Mouse (Mus musculus) embryonic facial prominence, embryonic 13.5 days (tissue): ENCODE measurements around the gene Mustn1. TPM values are rescaled to one million over a fixed set of nuclear protein-coding genes. Genes with fewer than 3 reads are reported as not detected.

Source experiments
- ATAC-seq: fragments of 200-750 bp; cut with Nextera tagmentation; 2 replicates; pipeline ENCODE4 v1.8.0; 2017; ENCODE audit warnings: low read depth; ENCODE audit not compliant: insufficient number of reproducible peaks, insufficient read depth, low FRiP score, low TSS enrichment
- H3K27ac ChIP-seq: fragments of 300-500 bp; sonication (generic); 2 replicates; pipeline ENCODE4 v1.5.1; 2015; ENCODE audit warnings: moderate library complexity, mild to moderate bottlenecking, inconsistent platforms
- H3K27me3 ChIP-seq: fragments of 300-500 bp; sonication (generic); 2 replicates; pipeline ENCODE4 v1.6.1; 2015; ENCODE audit warnings: mild to moderate bottlenecking, inconsistent platforms
- H3K36me3 ChIP-seq: fragments of 300-500 bp; sonication (generic); 2 replicates; pipeline ENCODE4 v1.6.1; 2015; ENCODE audit warnings: mild to moderate bottlenecking, inconsistent platforms
- H3K4me1 ChIP-seq: fragments of 300-500 bp; sonication (generic); 2 replicates; pipeline ENCODE4 v1.6.1; 2015; ENCODE audit warnings: inconsistent platforms
- H3K4me2 ChIP-seq: fragments of 300-500 bp; sonication (generic); 2 replicates; pipeline ENCODE4 v1.6.1; 2015; ENCODE audit warnings: moderate library complexity, mild to moderate bottlenecking, inconsistent platforms
- H3K4me3 ChIP-seq: fragments of 300-500 bp; sonication (generic); 2 replicates; pipeline ENCODE4 v1.5.1; 2015; ENCODE audit warnings: mild to moderate bottlenecking, inconsistent platforms
- H3K9ac ChIP-seq: fragments of 300-500 bp; sonication (generic); 2 replicates; pipeline ENCODE4 v1.6.1; 2015; ENCODE audit warnings: mild to moderate bottlenecking, inconsistent platforms
- H3K9me3 ChIP-seq: fragments of 300-500 bp; sonication (generic); 2 replicates; pipeline ENCODE4 v1.6.1; 2016; ENCODE audit warnings: inconsistent platforms
- WGBS: fragments of 180-500 bp; shearing (Covaris S2); methylation state at CpG from one replicate; pipeline ENCODE4 v1.1.7; 2015; ENCODE audit warnings: mixed read lengths; 5-methylcytosine and 5-hydroxymethylcytosine counted together
- polyA plus RNA-seq: library from polyadenylated mRNA; unstranded; fragments of >200 nt; fragmentation: Nextera tagmentation; extraction: Ambion mirVana; gene quantifications from 2 replicates; pipeline ENCODE4 v1.2.1, GENCODE M21; 2015

Mustn1 gene
- polyA plus RNA-seq, 1 experiment from 2014 or later: 2.4 TPM

DNA sequence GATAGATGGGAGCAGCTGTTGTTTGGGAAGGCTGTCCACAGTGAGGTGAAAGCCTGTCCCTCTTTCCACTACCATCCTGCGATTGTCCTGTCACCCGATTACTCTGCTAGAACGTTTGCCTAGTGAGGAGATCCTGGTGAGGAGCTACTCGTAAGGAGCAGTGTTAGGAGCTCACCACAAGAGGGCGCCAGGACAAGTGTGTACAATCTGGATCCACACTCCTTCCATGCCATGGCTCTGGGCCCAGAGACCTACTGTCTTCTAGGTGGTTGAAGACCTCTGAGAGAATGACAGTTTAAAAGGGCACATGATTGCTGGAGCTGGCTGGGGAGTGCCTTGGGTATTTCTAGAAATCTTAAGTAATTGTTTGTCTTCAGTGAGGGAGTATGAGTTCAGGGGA, 12.0 kb upstream of the Mustn1 start:
- Histone ChIP-seq H3K27ac (no peak overlapping the region), H3K27me3 (no peaks in the 10 kb centered on the region), H3K4me2 (no peak overlapping the region), H3K4me3 (no peak overlapping the region), H3K4me1 (peaks cover 11% of the 10 kb centered on the region), H3K36me3 (peaks cover 57% of the 10 kb centered on the region), H3K9me3 (no peaks in the 10 kb centered on the region), H3K9ac (no peak overlapping the region)
- no peak for ATAC-seq
- WGBS: 33% methylated on average over 5 of the region's 5 CpGs

DNA sequence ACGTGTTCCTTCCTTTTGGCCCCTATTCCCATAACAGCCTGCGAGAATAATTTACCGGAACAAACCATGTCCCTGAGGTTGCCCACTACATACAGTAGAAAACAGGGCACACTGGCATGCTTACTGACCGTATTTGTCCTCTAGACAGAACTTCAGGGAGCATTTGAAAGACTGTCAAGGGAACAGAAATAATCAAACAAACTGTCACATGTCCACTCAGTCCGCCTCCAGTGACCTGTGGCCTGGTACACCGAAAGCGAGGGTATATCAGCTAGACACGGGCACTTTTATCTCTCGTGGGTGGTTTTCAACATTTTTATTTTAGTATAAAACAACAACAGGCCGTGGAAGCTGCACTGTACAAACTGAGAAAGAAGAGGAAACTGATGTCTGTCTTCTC, 10.2 kb upstream of the Mustn1 start:
- H3K27ac ChIP-seq: no peak overlapping the region
- H3K4me2 ChIP-seq: no peak overlapping the region
- no peak for ATAC-seq
- H3K27me3 ChIP-seq: no peaks in the 10 kb centered on the region
- H3K4me3 ChIP-seq: no peak overlapping the region
- peaks cover 73% of the 10 kb centered on the region for H3K36me3 ChIP-seq
- 88% methylated on average over 10 of the region's 10 CpGs for WGBS
- no peak overlapping the region for H3K9ac ChIP-seq
- no peaks in the 10 kb centered on the region for H3K9me3 ChIP-seq
- H3K4me1 ChIP-seq: peaks cover 11% of the 10 kb centered on the region

DNA sequence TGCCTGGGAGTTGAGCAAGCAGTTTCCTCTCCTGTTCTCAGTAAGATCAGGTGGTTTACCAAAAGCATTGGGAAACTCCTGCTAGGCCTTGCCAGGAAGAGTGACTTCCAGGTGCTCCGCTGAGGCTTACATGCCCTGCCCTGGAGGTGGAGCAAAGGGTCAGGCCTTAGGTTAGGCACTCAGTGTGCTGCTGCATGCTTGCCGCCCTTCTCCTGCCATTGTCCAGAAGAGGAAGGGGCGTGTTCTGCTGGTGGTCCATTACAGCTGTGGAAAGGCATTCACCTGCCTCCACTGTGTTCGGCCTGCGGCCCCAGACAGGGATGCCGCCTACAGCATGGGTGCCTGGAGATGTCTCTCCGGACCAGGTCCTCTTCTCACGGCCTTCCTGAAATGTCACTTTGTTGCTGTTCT, 9.6 kb upstream of the Mustn1 start:
- H3K4me3 ChIP-seq: no peak overlapping the region
- no peaks in the 10 kb centered on the region for H3K9me3 ChIP-seq
- peaks cover 78% of the 10 kb centered on the region for H3K36me3 ChIP-seq
- H3K27me3 ChIP-seq: no peaks in the 10 kb centered on the region
- H3K27ac ChIP-seq: peak overlapping the region; percentile 69; the same call in 1 of the 2 replicates
- no peak for ATAC-seq
- 80% methylated on average over 8 of the region's 8 CpGs for WGBS
- H3K4me1 ChIP-seq: peaks cover 11% of the 10 kb centered on the region
- no peak overlapping the region for H3K9ac ChIP-seq
- no peak overlapping the region for H3K4me2 ChIP-seq

DNA sequence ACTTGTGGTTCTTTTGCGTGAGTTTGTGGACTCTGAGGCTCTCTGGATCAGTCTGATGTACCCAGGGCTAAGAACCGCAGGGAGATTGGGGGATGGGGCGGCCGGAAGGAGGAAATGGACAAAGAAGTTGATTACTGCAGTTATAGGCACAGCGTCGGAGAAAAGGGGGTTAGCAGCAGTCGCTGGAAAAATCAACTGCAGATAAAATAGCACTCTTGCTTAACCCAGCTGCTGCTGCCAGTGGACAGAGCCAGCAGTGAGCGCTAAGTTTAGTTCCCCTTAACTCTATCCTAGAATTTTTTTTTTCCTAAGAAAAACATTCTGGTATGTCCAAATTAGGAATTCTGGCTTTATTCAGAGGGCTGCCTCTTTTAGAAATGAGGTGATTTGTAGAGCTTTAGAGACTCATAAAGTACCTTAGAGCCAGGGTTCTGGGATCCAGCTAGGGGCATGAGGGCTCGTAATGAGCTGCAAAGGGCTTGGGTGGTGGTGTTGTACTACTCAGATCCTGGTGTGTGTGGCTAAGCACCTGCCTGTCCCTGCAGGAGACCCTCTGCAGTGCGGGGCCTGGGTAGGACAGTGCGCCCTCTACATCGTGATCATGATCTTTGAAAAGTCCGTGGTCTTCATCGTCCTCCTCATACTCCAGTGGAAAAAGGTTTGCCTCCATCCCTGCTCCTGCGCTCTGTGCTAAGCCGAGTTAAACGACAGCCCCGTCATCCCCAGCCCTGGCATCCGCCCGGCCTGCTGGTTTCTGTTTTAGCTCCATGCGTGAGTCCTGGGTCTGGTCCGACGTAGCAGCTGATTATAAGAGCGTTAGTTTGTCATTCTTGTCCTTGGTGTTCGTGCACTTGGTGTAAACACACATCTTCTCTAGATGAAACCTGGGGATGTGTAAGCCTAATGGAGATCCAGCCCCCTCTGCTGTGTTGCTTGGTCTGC, 8.5 kb upstream of the Mustn1 start:
- Histone ChIP-seq H3K36me3 (peaks cover 75% of the 10 kb centered on the region), H3K4me3 (no peak overlapping the region), H3K9me3 (no peaks in the 10 kb centered on the region), H3K27ac (peak overlapping the region; percentile 69), H3K9ac (0 out of 2 replicates have a peak overlapping the region, but pooled peaks have one; percentile 40), H3K27me3 (no peaks in the 10 kb centered on the region), H3K4me2 (no peak overlapping the region), H3K4me1 (peaks cover 11% of the 10 kb centered on the region)
- 69% methylated on average over 25 of the region's 25 CpGs for WGBS
- no peak for ATAC-seq

DNA sequence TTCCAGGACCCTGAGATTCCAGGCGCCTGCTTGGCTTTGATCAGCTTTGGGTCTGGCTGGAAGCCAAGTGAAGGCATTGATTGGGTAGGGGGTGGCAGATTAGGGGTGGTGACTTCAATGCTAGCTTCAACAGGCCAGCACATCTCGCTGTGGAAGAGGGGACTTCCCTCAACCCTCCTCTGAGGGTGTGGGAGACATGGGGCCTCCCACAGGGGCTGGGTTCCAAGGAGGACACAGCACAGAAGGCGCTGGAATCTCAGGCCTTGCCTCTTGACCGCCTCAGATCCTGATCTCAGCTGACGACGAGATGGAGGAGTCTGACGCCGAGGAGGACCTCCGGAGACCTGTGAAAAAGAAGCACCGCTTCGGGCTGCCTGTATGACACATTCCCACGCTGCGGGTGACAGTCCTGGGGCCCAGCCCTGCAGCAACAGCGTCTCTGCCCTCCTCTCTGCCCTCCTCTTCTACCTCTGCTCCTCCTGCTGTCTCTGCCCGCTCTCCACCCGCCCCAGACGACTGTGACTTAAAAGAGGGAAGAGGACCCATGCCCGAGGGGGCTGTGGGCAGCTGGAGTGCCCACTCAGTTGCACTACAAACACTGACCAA, 4.8 kb upstream of the Mustn1 start:
- Histone ChIP-seq H3K4me2 (no peak overlapping the region), H3K36me3 (peaks cover 62% of the 10 kb centered on the region), H3K27ac (no peak overlapping the region), H3K9ac (no peak overlapping the region), H3K4me3 (no peak overlapping the region), H3K27me3 (no peaks in the 10 kb centered on the region), H3K9me3 (no peaks in the 10 kb centered on the region), H3K4me1 (peaks cover 17% of the 10 kb centered on the region)
- 85% methylated on average over 18 of the region's 18 CpGs for WGBS
- ATAC-seq: peak; percentile 2; the same call in 1 of the 2 replicates

DNA sequence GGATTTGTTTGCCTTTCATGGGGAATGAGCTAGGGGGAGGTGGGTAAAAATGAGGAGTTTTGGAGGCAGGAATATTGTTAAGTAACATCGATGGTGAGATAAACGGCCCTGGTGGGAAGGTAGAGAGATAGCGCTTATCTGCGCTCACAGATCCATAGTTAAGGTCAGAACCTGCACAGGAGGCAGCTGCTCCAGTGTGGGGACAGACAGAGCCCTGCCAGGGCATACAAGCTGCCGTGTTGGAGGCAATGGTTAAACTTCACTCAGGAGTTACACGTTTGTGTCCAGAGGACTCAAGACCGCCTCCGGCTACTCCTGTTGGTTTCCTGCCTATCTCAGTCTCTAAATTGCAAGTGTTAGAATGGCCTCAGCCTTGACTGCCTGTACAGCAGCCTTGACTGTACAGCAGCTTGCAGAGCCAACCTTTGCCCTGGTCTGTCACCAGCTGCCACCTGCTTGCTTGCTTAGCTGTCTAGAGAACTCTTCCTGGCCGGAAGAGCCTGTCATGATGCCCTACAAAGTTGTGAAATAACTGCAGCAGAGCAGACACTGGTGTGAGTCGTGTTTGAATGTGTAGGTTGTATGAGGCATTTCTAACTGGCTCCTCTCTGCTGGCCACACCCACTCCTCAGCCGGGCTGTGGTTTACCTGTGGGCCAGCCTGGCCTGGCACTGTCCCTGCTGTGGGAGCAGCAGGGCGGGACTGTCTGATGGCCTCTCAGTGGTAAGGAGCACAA, 3.7 kb upstream of the Mustn1 start:
- H3K4me1 ChIP-seq: peaks cover 16% of the 10 kb centered on the region
- ATAC-seq: no peak
- H3K9me3 ChIP-seq: no peaks in the 10 kb centered on the region
- H3K9ac ChIP-seq: no peak overlapping the region
- H3K36me3 ChIP-seq: peaks cover 59% of the 10 kb centered on the region
- H3K27me3 ChIP-seq: no peaks in the 10 kb centered on the region
- no peak overlapping the region for H3K4me2 ChIP-seq
- no peak overlapping the region for H3K4me3 ChIP-seq
- no peak overlapping the region for H3K27ac ChIP-seq
- WGBS: 85% methylated on average over 12 of the region's 12 CpGs

DNA sequence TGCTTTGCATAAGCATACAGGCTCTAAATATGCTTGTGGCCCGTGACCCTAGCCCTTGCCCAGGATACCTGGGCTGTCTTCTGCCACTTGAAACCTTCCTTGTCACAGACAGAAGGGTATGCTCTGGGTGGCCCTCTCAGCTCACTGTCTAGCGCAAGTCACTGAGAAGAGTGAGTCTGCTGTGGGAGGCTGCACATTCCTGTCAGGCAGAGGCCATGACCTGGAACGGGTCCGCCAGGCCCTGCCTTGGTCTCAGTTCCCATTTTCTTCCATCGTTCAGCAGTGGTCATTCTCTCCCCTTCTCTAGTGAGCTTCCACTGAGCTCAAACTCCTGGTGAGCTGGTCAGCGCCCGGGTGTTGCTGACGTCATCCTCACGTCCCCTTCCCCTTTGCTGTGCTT, 3.0 kb upstream of the Mustn1 start:
- Histone ChIP-seq H3K9ac (no peak overlapping the region), H3K4me1 (peaks cover 15% of the 10 kb centered on the region; the same call in 1 of the 2 replicates), H3K27ac (no peak overlapping the region), H3K27me3 (no peaks in the 10 kb centered on the region), H3K36me3 (peaks cover 57% of the 10 kb centered on the region), H3K9me3 (no peaks in the 10 kb centered on the region), H3K4me3 (no peak overlapping the region), H3K4me2 (no peak overlapping the region)
- 85% methylated on average over 9 of the region's 9 CpGs for WGBS
- no peak for ATAC-seq

DNA sequence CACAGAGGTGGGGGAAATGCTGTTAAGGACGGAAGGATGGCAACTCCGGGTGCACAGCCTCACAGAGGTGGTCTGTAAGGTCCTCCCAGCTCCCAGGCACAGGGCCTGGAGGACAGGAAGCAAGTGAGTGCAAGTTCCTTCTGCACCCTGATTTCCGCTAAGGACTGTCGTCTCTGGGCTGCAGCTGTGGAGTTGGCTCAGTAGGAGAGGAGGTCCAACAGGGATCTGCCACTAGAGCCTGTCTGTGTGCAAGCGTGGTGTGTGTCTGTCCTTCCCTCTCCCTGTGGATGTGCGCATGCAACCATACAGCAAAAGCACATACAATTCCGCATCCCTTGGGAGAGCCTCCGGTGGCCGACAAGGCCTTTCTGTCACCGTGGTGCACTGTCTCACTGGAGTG, 2.5 kb upstream of the Mustn1 start:
- no peaks in the 10 kb centered on the region for H3K9me3 ChIP-seq
- H3K4me3 ChIP-seq: no peak overlapping the region
- H3K36me3 ChIP-seq: peaks cover 52% of the 10 kb centered on the region
- H3K9ac ChIP-seq: no peak overlapping the region
- H3K4me2 ChIP-seq: no peak overlapping the region
- H3K27ac ChIP-seq: no peak overlapping the region
- H3K27me3 ChIP-seq: no peaks in the 10 kb centered on the region
- WGBS: 86% methylated on average over 10 of the region's 10 CpGs
- H3K4me1 ChIP-seq: peaks cover 15% of the 10 kb centered on the region; the same call in 1 of the 2 replicates
- ATAC-seq: no peak

DNA sequence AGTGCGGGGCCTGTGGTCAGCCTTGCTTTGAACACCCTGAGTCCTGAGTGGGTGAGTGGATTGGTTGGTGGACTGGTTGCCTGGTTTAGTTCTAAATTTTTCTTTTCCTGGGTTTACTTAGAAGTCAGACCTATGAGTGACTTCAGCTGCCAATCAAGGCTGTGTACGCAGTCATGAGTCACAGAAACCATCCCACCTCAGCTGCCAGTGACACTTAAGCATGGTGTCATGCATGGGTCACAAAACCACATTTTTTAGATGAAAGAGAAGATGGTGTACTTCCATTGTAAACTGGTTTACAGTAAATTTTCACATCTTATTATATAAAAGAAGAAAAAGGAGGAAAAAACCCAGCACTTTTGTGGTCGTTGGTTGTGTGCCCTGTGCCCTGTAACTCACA, 1.2 kb upstream of the Mustn1 start:
- peaks cover 15% of the 10 kb centered on the region; the same call in 1 of the 2 replicates for H3K4me1 ChIP-seq
- H3K27ac ChIP-seq: no peak overlapping the region
- no peak overlapping the region for H3K4me2 ChIP-seq
- peaks cover 40% of the 10 kb centered on the region for H3K36me3 ChIP-seq
- ATAC-seq: no peak
- no peak overlapping the region for H3K9ac ChIP-seq
- H3K9me3 ChIP-seq: no peaks in the 10 kb centered on the region
- H3K4me3 ChIP-seq: no peak overlapping the region
- 86% methylated on average over 3 of the region's 3 CpGs for WGBS
- no peaks in the 10 kb centered on the region for H3K27me3 ChIP-seq

DNA sequence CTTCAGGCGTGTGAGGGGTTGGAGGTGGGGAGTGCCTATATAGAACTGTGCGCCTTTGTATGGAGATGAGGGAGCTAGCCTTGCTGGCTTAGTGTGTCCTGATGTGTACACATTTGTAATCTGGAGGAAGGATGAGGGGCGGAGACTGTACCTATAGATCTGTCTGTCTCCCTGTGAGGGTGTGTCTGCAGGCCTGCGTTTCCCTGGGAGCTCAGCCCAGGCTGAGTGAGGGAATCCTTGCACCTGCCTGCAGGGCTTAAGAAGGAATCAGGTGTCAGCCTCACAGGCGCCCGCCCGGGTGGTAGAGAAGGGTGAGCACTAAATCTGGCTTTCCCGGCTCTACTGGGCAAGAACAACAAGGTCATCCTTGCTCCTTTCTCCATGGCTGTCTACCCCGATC, 794 bp downstream of the Mustn1 start:
- ATAC-seq: 0 out of 2 replicates have a peak, but pooled peaks have one; percentile 35
- Histone ChIP-seq H3K4me2 (no peak overlapping the region), H3K9me3 (no peaks in the 10 kb centered on the region), H3K27me3 (no peaks in the 10 kb centered on the region), H3K9ac (no peak overlapping the region), H3K4me3 (no peak overlapping the region), H3K4me1 (peaks cover 15% of the 10 kb centered on the region; the same call in 1 of the 2 replicates), H3K36me3 (peaks cover 21% of the 10 kb centered on the region), H3K27ac (peak overlapping the region; percentile 12; the same call in 1 of the 2 replicates)
- WGBS: 48% methylated on average over 9 of the region's 9 CpGs

DNA sequence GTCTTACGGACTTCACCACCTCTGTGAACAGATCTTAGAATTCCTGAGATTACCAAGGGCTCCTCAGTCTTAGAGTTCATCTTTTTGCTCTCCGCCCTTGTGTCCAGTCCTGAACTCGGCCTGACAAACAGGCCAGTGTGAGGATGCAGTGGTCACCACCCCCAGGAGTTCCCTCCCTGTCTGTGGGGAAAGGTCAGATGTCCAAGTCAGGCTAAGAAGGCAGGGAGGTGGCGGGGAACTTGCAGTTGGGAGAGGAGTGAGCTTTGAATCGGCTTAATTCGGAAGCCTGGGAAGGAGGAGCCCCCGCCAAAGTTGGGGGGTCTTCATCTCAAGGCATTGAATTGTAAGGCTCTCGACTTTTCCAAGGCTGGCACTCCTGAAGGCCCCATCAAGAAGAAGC, 1.3 kb downstream of the Mustn1 start:
- Histone ChIP-seq H3K4me2 (no peak overlapping the region), H3K4me3 (no peak overlapping the region), H3K27me3 (no peaks in the 10 kb centered on the region), H3K9me3 (no peaks in the 10 kb centered on the region), H3K36me3 (peaks cover 19% of the 10 kb centered on the region), H3K27ac (no peak overlapping the region), H3K9ac (no peak overlapping the region), H3K4me1 (peaks cover 15% of the 10 kb centered on the region; the same call in 1 of the 2 replicates)
- WGBS: 64% methylated on average over 8 of the region's 8 CpGs
- ATAC-seq: no peak
